Mouse (Mus musculus) liver, postnatal 0 days (tissue): ENCODE data around the gene Nacc1.

Experiments used
- CTCF ChIP-seq: sonication (generic); IDR thresholded peaks from 2 replicates; pipeline ENCODE4 v1.5.1; 2016; ENCODE audit warnings: antibody characterized with exemption, low read depth
- EP300 ChIP-seq: IDR thresholded peaks from 2 replicates; pipeline ENCODE4 v1.6.1; 2016; ENCODE audit warnings: antibody characterized with exemption, low read depth, mild to moderate bottlenecking

DNA sequence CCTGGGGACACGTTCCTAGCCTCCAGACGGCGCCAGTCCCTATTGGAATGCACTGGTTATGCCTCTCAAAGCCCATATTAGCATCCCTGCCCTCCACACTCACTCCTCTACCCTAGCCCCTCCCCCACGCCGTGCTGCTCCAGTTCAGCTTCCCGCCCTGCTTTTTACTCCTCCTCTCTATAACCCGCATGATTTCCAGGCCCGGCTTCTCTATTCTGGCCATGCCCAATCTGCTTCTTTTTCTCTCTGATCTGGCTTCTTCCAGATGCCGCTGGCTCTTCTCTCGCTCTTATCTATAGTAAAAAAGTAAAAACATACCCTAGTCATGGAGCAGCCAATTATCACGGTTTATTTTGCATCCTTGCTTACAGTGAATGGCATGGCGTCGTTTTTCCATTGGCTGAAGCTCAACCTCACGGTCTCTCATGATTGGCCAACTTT is 40.2 kb downstream of the Nacc1 start:
- TF ChIP-seq EP300 (no peak), CTCF (peak; percentile 20; the same call in 1 of the 2 replicates)
